Mouse (Mus musculus): Measurements from ENCODE around the gene Cnnm2.
A peak's percentile ranks its signal among the peaks of the same experiment; 100 is the strongest.
"Not testable (repeated sequence)": the region's sequence is repeated elsewhere in the genome, so short reads cannot be mapped to it uniquely, and the experiment has no call there.

Cnnm2 gene

DNA sequence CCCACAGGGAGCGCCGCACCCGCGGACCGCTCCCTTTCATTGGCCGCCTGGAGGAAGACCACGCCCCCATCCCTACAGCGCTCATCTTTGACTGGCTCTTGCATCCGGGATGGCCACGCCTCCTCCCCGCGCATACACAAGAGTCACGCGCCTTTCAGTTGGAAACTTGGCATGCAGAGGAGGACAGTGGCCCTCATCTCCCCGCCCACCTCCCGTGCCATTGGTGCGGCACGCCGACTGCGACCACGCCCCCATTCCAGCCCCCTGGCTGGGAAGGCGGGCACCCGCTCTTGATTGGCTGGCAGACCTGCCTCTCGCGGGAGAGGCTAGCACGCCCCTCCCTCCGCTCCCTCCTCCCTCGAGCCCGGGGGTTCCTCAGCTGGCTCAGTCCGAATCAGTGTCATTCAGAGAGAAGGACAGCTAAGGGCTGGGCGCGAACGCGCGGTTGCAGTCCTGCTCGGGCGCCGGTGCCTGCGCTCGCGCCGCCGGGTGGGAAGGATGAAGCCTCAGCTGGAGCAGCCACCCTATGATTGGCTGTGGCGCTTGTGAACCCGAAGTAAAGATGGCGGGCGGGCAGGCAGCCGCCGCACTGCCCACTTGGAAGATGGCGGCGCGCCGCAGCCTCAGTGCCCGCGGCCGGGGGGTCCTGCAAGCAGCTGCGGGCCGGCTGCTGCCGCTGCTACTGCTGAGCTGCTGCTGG, at the start of gene Cnnm2:
Gene Cnnm2 (plus strand): TSS at position 350 of the 700 bp plus-strand sequence.
- peak; percentile 99 for DNase-seq (ENCODE audit: extremely low read depth, insufficient read length, low spot score)

DNA sequence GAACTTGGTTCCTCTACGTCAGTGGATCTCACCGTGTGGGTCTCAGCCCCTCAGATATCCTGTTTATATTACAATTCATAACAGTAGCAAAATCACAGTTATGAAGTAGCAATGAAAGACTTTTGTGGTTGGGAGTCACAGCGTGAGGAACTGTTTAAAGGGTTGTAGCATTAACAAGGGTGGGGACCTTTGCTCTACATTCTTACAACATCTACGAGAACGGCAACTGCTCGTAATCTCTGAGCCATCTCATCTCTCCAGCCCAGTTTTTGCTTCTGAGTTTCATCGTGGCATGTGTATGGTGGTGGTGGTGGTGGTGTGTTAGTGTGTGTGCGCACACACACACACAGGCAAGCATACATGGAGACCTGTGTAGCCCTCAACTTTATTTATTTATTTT, 47.2 kb upstream of the Cnnm2 start:
- DNase-seq (ENCODE audit: extremely low read depth, insufficient read length, low spot score) = no peak

DNA sequence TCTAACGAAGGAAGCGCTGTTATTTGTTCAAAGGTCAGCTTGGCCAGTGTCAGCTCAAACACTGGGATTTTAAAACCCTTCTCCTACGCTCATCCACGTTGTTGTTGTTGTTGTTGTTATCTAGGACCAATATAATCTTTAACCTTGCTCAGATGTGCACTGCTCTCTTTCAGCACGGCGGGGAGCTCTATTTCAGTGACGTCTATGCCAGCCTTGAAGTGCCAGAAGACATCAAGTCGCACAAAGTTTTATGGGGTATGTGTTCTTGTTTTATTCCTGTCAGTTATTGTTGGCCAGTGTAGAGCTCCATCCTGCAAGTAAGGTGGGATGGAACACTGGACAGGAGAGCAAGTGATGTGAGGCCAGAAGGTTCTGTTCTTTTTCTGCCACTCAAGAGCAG, 46.4 kb upstream of the Cnnm2 start:
- DNase-seq (ENCODE audit: extremely low read depth, insufficient read length, low spot score) = no peak

DNA sequence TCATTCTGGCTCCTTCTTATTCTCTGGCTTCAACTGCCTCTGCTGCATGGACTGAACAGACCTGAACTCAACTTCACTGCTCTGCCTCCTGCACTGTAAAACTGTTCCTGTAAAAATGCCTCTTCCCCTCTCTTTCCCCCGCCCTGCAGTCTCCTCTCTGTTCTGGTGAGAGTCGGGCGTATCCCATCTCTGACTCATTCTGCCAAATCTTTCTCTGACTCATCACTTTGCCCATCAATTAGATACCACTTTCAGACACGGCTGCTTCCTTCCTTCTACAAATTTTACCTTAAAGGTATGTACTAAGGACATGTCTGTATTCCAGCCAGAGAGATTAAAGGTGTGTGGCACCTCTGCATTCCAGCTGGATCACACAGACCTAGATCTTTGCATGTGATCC, 43.2 kb upstream of the Cnnm2 start:
- no peak for DNase-seq (ENCODE audit: extremely low read depth, insufficient read length, low spot score)

DNA sequence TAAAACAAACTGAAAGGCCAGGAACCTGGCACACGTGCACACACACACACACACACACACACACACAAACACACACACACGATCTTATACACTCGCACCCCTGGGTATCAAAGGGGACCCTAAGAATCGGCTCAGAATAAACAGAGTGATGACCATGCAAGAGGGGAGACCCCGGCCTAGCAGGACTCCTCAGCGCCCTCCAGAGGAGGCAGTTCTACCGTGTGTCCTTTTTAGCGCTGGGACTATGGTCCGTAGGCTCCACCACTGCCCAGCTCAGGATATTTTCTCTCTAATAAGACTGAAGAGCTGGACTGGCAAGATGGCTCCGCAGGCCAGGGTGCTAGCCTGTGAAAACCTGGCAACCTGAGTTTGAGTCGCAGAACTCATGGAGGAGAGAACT, 37.0 kb upstream of the Cnnm2 start:
- DNase-seq (ENCODE audit: extremely low read depth, insufficient read length, low spot score) = no peak

DNA sequence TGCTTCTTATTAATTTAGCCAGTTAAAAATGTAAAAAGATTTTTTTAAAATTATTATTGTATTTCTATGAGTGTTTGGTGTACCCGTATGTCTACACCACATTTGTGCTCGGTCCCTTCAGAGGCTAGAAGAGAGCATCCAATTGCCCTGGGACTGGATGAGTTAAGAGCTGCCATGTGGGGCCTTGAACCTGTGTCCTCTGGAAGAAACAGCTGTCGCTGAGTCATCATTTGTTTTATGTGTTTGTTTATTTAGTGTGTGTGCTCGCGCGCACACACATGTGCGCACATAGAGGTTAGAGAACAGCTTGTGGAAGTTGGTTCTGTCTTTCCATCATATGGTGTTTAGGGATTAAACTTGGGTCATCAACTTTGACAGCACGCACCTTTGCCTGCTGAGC, 35.3 kb upstream of the Cnnm2 start:
- DNase-seq (ENCODE audit: extremely low read depth, insufficient read length, low spot score) = no peak

DNA sequence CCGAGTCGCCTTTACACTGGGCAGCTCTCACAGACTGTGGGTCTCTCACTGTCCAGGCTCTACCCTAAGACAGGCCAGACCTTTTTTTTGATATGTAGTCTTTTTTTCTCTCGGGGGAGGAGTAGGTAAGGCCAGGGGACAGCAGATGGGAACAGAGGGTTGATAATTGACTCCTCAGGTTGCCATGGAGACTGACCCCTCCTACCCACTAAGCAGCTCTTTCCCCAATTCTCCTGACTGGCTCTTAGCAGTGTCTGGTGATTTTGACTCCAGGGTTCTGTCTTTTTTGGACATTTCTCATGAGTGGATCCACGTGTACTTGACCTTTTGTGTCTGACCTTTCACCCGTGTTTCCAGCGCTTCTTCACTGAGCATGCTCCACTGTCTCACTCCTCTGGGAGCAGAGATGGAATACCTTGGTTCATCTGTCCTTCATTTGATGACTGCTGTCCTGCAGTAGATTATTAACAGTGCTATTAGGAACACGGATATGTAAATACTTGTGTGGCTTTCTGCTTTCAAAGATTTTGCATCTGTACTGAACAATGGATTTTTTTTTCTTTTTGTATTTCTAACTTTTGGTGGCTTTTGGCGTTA, 34.2 kb upstream of the Cnnm2 start:
- DNase-seq (ENCODE audit: extremely low read depth, insufficient read length, low spot score) = no peak

DNA sequence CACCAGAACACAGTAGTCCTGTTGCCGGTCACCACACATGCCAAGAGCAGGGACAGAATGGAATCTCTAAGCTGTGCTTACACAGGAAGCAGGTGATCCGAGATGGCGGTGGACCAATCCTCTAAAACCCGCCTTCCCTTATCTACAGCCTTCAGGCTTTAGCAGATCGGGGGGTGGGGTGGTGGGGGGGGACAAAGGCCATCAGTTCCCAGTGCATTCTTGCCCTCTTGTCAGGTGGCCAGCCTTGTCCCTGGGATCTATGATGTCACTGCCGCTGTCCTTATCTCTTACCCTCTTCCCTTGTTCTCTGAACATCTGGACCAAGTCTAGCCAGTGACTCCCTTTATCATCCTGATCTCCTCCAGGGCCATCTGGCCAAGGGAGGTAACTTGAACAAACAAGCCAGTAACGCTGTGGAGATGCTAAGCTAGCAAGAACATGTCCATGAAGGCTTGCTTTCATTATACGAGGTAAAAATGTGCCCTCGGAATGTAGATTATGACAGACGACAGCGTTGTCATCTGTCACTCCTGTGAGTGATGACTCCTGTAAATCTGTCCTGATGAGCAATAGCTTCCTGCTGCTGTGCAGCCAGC, 33.4 kb upstream of the Cnnm2 start:
- DNase-seq (ENCODE audit: extremely low read depth, insufficient read length, low spot score) = no peak

DNA sequence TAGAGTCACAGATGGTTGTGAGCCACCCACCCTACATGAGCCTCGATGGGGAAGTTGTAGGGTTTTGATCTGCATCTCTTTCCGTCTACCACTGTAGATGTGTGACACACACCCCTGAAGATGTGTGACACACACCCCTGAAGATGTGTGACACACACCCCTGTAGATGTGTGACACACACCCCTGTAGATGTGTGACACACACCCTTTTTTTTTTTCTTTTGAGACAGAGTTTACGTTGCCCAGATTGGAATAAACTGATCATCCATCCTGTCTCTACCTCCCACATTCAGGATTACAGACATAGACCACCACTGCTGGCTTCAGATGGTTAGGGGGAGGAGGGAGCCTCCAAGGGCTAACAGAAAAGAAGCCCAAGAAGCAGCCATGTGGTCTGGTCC, 32.5 kb upstream of the Cnnm2 start:
- DNase-seq (ENCODE audit: extremely low read depth, insufficient read length, low spot score) = no peak

DNA sequence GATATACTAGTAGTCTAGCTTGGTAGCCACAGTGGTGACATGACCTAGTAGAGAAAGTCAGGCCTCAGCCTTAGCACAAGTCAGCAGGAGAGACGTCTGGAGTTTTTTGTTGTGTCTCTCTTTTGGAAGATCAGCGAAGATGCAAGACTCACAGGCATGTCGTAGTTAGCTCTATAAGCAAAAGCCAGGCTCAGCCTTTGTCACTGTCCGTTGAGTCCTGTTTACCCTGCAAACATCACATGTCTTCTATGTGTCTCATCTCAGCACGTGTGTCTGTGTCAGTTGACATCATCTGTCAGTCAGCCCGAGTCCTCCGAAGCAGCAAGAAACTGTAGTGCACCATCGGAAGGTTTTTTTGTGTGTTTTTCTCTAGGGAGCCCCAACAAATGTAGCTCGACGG, 30.0 kb upstream of the Cnnm2 start:
- DNase-seq (ENCODE audit: extremely low read depth, insufficient read length, low spot score) = no peak

DNA sequence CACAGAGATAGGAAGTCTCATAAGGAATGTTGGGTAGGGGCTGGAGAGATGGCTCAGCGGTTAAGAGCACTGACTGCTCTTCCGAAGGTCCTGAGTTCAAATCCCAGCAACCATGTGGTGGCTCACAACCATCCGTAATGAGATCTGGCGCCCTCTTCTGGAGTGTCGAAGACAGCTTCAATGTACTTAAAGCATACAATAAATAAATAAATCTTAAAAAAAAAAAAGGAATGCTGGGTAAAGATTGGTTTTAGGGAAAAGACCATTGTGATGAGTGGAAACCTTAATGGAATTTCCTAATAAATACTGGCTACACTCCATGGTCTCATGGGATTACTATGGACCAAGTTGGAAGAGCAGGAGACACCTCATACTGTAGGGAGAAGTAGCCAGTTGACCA, 28.7 kb upstream of the Cnnm2 start:
- not testable (repeated sequence) for DNase-seq (ENCODE audit: extremely low read depth, insufficient read length, low spot score)

DNA sequence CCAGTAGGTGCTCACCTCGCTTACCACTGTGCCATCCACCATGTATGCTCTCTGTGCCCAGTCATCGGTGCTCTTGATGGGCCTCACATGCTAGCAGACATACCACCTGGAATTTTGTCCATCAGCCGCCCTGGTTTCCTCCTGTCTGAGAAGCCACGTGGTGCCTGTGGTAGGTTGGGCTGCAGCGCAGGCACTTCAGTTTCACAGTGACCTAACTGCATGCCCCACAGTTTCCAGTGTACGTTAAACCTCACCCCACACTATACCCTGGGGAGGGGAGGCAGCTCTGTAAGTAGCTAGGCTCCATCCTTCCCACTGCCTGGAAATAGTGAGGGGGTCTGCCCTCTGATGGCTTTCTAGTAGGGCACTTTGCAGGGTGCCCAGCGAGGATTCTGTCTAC, 27.8 kb upstream of the Cnnm2 start:
- no peak for DNase-seq (ENCODE audit: extremely low read depth, insufficient read length, low spot score)

DNA sequence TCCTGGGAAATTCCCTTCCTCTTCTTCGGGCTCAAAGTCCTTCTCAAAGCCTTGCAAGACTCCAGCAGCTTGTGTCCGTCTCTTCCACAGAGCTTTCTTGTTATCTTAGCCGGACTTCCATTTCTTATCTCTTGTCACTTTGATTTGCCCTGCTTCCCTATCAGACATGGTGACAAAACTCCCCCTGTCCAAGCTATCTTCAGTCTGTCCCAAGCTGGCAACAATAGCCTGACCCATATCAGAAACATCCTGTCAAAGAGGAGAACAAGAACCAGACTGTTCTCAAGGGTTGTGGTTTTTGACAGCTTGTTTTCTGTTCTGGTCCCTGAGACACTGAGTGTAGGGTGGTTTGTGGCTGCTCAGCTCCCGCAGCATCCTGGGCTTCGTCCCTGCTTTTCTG, 26.2 kb upstream of the Cnnm2 start:
- no peak for DNase-seq (ENCODE audit: extremely low read depth, insufficient read length, low spot score)

DNA sequence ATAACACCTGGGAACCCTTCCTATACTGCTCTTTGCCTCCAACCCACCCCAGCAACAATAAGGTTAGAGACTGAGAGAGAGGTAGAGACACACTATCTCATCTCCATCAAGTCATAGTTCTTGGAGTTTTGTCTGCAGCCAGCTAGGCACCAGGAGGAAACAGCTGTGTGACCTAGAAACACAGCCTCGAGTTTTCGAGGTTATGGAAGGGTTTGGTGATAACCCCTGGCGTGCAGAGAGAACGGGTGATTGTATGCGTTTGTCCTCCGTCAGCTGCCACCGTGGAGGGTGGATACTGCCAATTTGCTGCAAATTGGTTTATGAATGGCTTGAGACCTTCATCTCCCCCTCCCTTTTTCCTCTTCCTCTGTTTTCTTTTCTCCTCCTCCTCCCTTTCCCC, 24.3 kb upstream of the Cnnm2 start:
- no peak for DNase-seq (ENCODE audit: extremely low read depth, insufficient read length, low spot score)

DNA sequence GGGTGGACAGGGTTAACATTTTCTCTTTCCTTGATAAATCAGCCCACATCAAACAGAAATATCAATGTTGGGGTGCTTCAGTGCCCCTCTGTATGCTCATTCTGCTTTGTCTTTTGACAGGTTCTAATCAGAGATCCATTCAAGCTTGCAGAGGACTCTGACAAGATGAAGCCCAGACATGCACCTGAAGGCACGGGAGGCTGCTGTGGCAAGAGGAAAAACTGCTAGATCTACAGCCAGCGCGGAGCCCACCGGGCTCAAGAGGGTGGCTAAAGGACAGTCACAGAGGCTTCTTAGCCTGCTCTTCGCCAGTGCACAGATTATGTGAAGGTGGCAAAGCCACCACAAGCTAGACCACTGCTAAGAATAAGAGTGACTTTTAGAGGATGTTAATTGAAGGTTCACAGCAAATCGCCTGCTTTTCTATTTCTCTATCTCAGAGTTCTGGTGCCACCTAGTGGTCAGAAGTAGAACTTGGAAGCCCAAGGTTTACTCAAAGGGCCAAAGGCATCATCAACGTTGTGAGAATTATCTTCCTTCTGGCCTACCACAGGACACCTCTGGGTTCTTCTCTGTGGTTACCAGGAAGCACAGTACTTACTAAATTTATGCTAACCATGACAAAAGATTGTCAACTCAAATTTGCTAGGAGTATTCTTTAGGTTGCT, 20.9 kb upstream of the Cnnm2 start:
- DNase-seq (ENCODE audit: extremely low read depth, insufficient read length, low spot score) = peak; percentile 27

DNA sequence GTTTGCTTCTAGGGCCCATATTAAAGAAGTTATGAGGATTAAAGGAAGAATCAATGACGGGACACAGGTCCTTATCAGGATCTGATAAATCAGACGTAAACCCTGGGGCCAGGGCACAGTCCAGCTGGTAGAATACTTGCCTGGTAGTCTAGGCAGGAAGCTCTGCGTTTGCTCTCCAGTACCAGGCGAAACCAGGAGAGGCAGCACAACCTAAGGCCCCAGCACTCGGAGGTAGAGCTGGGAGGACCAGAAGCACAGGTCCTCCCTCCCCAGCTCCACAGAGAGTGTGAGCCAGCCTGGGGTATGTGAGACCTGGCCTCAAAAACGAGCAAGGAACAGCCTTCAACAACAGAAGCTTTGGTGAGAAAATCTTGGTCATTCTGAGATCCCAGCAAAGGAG, 19.8 kb upstream of the Cnnm2 start:
- DNase-seq (ENCODE audit: extremely low read depth, insufficient read length, low spot score) = peak; percentile 25

DNA sequence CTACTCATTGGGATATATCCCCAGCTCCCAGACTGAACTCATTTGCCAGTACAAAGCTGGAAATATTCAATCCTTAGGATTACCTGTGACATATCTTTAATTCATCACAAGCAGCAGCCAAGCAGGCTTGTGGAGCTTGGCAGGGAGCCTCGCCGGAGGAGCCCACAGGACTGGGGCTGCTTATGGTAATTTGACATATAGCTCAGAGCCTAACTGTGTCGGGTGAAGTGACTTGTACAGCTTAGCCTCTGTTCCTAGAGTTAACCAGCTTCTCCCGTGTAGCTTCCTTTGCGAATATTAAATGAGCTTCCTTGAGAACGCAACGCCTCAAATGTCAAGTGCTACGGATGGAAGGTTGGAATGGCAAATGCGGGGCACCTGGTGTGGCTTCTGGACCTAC, 16.7 kb upstream of the Cnnm2 start:
- no peak for DNase-seq (ENCODE audit: extremely low read depth, insufficient read length, low spot score)

DNA sequence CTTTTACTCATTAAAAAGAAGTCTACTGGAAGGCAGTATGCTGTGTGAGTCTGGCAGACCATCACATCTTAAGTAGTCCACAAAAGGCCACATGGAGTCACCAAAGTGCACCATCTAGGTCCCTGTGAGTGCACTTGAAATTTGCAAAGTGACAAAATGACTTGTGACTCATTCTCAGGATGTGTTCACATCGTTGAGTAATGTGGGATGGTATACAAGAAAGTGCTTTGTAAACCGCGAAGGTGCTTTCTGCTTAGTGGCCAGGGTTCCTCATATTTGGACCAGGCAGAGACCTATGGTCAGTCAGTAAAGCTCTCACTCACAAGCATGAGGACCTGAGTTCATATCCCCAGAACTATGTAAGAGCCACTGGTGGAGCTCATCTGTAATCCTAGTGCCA, 13.6 kb upstream of the Cnnm2 start:
- DNase-seq (ENCODE audit: extremely low read depth, insufficient read length, low spot score) = no peak

DNA sequence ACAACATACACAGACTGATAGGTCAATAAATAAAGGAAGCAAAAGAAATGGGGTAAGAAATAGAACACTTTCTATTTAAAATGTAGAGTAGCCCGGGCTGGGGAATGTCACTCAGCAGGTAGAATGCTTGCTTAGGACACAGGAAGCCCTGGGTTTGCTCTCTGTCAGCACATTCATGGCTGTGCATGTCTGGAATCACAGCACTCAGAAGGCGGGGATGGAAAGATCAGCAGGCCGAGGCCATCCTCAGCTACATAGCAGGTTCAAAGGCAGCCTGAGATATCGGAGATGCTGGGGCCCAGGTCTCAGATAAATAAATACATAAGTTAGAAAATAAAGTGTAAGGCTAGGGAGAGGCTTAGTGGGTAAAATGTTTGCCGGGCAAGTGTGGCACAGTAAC, 9.2 kb upstream of the Cnnm2 start:
- DNase-seq (ENCODE audit: extremely low read depth, insufficient read length, low spot score) = no peak

DNA sequence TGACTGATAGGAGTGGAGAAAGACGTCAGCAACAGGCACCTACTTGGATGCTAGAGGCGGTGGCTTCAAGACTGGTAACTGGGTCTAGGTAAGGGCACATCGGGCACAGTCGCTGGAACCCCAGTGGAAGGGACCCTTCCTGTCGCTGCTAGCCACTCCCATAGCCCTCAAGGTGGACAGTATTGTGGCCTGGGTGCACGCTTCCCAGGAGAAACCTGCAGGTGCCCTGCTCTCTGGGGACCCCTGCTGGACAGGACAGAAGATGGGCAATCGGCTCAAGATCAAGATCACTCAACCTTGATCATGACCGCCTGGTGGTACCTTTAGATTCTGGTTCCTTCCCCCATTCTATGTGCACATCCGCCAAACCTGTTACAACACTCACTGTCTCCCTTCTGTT, 6.3 kb upstream of the Cnnm2 start:
- DNase-seq (ENCODE audit: extremely low read depth, insufficient read length, low spot score) = no peak

DNA sequence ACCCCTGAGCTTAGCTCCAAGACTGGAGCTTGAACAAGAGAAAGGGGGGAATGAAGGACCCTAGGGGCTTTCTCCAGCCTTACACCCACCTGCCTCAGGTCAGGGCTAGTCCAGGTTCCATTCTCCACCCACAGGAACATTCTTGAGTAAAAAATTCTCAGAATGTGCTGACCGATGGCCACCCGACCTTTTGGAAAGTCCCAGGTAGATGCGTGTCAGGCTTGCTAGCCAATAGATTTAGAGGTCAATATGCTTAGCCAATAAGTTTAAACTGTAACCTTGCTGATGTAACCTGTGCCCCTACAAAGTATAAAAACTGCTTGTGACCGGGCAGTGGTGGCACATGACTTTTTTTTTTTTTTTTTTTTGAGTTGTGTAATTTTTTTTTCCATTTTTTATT, 5.2 kb upstream of the Cnnm2 start:
- DNase-seq (ENCODE audit: extremely low read depth, insufficient read length, low spot score) = no peak

DNA sequence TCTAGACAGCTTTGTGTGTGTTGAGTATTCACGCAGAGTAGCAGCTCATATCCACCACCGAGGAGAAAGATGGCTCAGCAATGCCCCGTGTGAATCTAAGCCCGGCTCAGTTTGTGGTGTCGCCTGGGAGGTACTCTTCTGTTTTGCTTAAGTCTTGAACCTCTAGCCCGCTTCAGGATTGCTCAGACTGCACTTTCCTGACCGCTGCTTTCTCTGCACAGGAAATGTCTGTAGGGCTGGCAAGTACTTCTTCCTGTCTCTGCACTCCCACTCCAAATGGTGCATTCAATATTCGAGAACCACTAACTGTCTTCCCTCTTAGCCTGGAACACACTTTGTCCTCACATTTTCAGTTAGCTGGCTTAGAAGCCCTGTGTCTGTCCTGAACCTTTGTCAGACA, 2.3 kb upstream of the Cnnm2 start:
- DNase-seq (ENCODE audit: extremely low read depth, insufficient read length, low spot score) = no peak
